Mouse (Mus musculus): ENCODE measurements around the gene Jkamp. TPM values are rescaled to one million over a fixed set of nuclear protein-coding genes. Genes with fewer than 3 reads are reported as not detected.
A peak's percentile ranks its signal among the peaks of the same experiment; 100 is the strongest.
"Not testable (repeated sequence)": the region's sequence is repeated elsewhere in the genome, so short reads cannot be mapped to it uniquely, and the experiment has no call there.

Gene Jkamp
- 61.9 and 71.8 TPM in 2 replicates for polyA plus RNA-seq (2015; fragmentation: Nextera tagmentation; extraction: Ambion mirVana)

DNA sequence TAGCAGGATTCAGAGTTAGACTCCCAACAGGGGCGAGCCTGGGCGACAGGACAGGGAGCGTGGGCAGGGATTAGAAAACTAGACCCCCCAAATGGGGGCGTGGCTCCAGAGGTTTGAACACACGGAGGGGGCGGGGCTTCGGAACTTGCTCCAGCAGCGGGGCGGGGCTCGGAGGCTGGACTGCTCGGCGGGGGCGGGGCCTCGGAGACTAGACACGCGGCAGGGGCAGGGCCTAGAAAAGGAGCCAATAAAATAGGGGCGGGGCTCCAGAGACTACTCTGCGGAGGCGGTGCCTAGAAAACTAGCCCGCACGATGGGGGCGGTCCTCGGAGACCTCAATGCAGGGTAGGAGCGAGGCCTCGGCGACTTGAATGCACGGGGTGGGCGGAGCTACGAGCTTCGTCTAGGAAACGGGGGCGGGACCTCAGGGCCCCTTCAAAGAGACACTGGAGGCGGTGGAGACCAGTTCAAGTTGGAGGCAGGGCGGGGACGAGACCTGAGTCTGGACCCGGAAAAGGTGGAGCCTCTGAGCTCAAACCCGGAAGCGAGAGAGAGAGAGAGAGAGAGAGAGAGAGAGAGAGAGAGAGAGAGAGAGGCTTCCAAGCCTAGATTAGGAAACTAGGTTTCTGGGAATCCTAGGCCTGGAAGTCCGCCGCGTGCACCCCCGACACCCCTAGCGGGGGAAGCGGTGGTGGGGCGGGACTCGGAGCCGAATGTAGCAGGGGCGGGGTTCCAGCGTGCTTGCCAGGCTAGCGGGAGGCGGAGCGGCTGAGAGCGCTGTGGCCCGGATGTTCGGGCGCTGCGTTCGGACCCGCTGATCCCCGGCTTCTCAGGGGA lies at the start of gene Jkamp, which contains the start of gene L3hypdh:
TSS of gene Jkamp (plus strand) at position 261 of the 837 bp plus-strand sequence.
TSS of gene L3hypdh (minus strand) at position 111 of the 837 bp plus-strand sequence.
- 0% methylated on average over 59 of the region's 60 CpGs for WGBS
- peak within 1 kb of the TSS; percentile 83 for H3K4me2 ChIP-seq
- peak within 1 kb of the TSS; percentile 78 for H3K9ac ChIP-seq
- H3K4me3 ChIP-seq (replicated peaks): peak within 1 kb of the TSS; percentile 73
- ATAC-seq (ENCODE audit: insufficient read depth, low FRiP score, low read depth): peak; percentile 97
- H3K27ac ChIP-seq: peak within 1 kb of the TSS; percentile 98
- no peaks in the 10 kb centered on the region; the same call in 1 of the 2 replicates for H3K36me3 ChIP-seq
- H3K27me3 ChIP-seq (replicated peaks): no peaks in the 10 kb centered on the region
- H3K9me3 ChIP-seq: no peaks in the 10 kb centered on the region
- H3K4me1 ChIP-seq: 0 out of 2 replicates have a peak, but pooled peaks cover 3% of the 10 kb centered on the region

- no peaks in the 10 kb centered on the region for H3K4me1 ChIP-seq
- no peak overlapping the region for H3K4me2 ChIP-seq
- no peaks in the 10 kb centered on the region for H3K9me3 ChIP-seq
- 52% methylated on average over 9 of the region's 9 CpGs for WGBS
- H3K9ac ChIP-seq: no peak overlapping the region
- peak; percentile 39; the same call in 1 of the 2 replicates for ATAC-seq (ENCODE audit: insufficient read depth, low FRiP score, low read depth)
- H3K4me3 ChIP-seq (replicated peaks): no peak overlapping the region
- no peak overlapping the region; the same call in 1 of the 2 replicates for H3K27ac ChIP-seq
- H3K36me3 ChIP-seq: no peaks in the 10 kb centered on the region
- no peaks in the 10 kb centered on the region for H3K27me3 ChIP-seq (replicated peaks)
These were observed 49.2 kb upstream of the Jkamp start for GRCm38 (mm10) chr12:72036097-72036661.

GRCm38 (mm10) chr12:72037049-72037448 lies 48.3 kb upstream of the Jkamp start:
- Histone ChIP-seq H3K4me3 (replicated peaks) (no peak overlapping the region), H3K27me3 (replicated peaks) (no peaks in the 10 kb centered on the region), H3K4me2 (no peak overlapping the region), H3K9ac (no peak overlapping the region), H3K4me1 (no peaks in the 10 kb centered on the region), H3K9me3 (no peaks in the 10 kb centered on the region), H3K27ac (no peak overlapping the region), H3K36me3 (no peaks in the 10 kb centered on the region)
- WGBS: 75% methylated on average over 6 of the region's 6 CpGs
- ATAC-seq (ENCODE audit: insufficient read depth, low FRiP score, low read depth): no peak

DNA sequence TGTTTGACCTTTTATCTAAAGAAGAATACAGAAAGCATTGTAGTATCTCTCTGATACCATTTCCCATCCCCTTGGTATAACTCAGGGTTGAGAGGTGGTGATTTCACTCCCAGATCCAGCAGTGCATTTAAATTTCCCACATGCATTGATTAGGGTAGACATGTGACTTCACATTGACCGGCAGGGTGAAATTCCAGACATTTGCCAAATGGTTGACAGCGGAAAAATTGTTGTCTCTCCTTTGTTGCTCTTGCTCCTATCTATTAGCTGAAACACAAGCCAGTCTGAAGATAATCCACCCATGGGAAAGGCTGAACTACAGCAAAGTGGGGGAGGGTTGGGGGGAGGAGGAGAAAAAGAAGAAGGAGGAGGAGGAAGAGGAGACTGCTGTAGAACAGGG lies 46.5 kb upstream of the Jkamp start:
- no peak overlapping the region for H3K4me2 ChIP-seq
- H3K9ac ChIP-seq: no peak overlapping the region
- H3K27ac ChIP-seq: no peak overlapping the region
- no peaks in the 10 kb centered on the region for H3K36me3 ChIP-seq
- WGBS: 58% methylated on average over 2 of the region's 2 CpGs
- H3K27me3 ChIP-seq (replicated peaks): no peaks in the 10 kb centered on the region
- H3K9me3 ChIP-seq: no peaks in the 10 kb centered on the region
- no peak overlapping the region for H3K4me3 ChIP-seq (replicated peaks)
- no peak for ATAC-seq (ENCODE audit: insufficient read depth, low FRiP score, low read depth)
- H3K4me1 ChIP-seq: no peaks in the 10 kb centered on the region

DNA sequence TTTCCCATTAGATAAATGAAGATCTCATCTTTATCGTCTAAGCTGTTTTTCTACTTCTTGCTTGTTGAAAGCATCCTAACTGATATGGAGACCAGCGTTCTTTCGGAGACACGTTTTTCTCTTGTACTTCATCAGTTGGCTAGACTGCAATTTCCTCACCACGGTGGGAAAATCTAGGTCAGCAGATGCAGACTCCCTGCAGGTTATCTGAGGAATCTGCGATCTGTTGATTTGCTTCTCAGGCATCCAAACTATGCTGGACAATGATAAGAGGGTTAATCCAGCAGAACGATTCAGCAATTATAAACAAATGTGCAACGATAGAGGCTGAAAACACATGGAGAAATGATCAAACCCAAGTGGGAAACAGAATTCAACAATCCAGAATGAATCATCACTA lies 45.9 kb upstream of the Jkamp start:
- ATAC-seq (ENCODE audit: insufficient read depth, low FRiP score, low read depth): no peak
- Histone ChIP-seq H3K4me2 (no peak overlapping the region), H3K9ac (no peak overlapping the region), H3K4me3 (replicated peaks) (no peak overlapping the region), H3K9me3 (no peaks in the 10 kb centered on the region), H3K4me1 (no peaks in the 10 kb centered on the region), H3K27me3 (replicated peaks) (no peaks in the 10 kb centered on the region), H3K27ac (no peak overlapping the region), H3K36me3 (no peaks in the 10 kb centered on the region)
- 52% methylated on average over 8 of the region's 8 CpGs for WGBS

DNA sequence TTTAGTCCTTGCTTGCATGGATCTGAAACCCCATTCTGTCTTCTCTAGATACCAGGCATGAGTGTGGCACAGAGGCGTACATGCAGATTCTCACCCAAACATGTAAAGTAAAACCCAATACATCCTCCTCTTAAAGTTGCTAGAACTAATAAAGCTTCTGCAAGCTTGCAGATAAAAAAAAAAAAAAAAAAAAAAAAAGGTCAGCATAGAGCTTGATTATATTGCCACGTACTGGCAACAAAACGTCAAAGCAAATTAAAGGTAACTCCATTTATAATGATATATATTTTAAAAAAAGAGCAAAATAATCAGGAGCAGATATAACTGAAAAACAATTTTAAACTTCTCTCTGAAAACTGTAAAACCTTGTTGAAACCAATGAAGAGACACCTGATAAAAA lies 44.2 kb upstream of the Jkamp start:
- Histone ChIP-seq H3K4me3 (replicated peaks) (no peak overlapping the region), H3K27me3 (replicated peaks) (no peaks in the 10 kb centered on the region), H3K36me3 (no peaks in the 10 kb centered on the region), H3K27ac (no peak overlapping the region), H3K9ac (no peak overlapping the region), H3K9me3 (no peaks in the 10 kb centered on the region), H3K4me1 (no peaks in the 10 kb centered on the region), H3K4me2 (no peak overlapping the region)
- 93% methylated on average over 3 of the region's 3 CpGs for WGBS
- ATAC-seq (ENCODE audit: insufficient read depth, low FRiP score, low read depth): no peak

DNA sequence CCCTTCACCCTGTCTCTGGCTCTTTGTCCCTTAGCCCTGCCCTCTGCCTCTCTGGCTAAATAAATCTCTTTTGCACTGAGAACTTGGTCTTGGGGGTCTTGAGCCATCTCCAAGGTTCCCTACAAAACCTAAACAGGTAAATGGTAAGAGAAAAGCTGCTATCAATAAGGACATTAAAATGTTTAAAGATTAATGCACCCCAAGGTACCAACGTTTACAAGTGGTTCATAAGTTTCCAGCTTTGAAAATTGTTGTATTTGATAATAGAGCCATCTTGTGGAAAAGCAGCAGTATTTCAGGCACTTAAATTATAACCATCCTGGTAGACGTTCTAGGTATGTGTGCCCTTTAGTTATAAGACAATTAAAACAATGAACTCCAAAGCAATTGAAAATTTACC lies 37.9 kb upstream of the Jkamp start:
- no peaks in the 10 kb centered on the region for H3K36me3 ChIP-seq
- WGBS: 2% methylated on average over 2 of the region's 2 CpGs
- no peak for ATAC-seq (ENCODE audit: insufficient read depth, low FRiP score, low read depth)
- H3K9me3 ChIP-seq: no peaks in the 10 kb centered on the region
- no peak overlapping the region for H3K4me2 ChIP-seq
- no peaks in the 10 kb centered on the region for H3K4me1 ChIP-seq
- H3K27ac ChIP-seq: no peak overlapping the region
- no peak overlapping the region for H3K9ac ChIP-seq
- H3K27me3 ChIP-seq (replicated peaks): no peaks in the 10 kb centered on the region
- no peak overlapping the region for H3K4me3 ChIP-seq (replicated peaks)

DNA sequence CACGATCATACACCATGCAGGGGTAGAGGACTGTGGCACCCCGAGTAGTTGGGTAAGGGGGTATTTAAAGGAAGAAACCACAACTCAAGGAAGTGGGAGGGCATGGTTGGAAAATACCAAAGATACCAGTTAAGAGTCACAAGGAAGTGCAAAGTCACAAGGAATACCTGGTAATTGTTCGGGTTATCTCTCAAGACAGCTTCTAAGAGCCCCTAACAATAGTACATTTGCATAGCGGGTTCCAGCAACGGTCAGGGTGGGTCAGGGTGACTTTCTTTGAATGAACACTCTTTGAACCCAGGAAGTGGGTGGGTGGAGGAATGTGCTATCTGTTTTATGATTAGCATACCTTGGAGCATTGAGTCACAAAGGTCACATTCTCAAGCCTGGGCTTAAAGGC lies 35.2 kb upstream of the Jkamp start:
- not testable (repeated sequence) for H3K9ac ChIP-seq; H3K27ac ChIP-seq; H3K9me3 ChIP-seq; H3K4me3 ChIP-seq (replicated peaks); H3K4me2 ChIP-seq; H3K4me1 ChIP-seq; H3K36me3 ChIP-seq; H3K27me3 ChIP-seq (replicated peaks); ATAC-seq (ENCODE audit: insufficient read depth, low FRiP score, low read depth)
- 88% methylated on average over 5 of the region's 5 CpGs for WGBS

GRCm38 (mm10) chr12:72050821-72051220 lies 34.6 kb upstream of the Jkamp start:
- no peak for ATAC-seq (ENCODE audit: insufficient read depth, low FRiP score, low read depth)
- H3K4me1 ChIP-seq: no peaks in the 10 kb centered on the region
- H3K9me3 ChIP-seq: no peaks in the 10 kb centered on the region
- H3K4me2 ChIP-seq: no peak overlapping the region
- no peaks in the 10 kb centered on the region for H3K27me3 ChIP-seq (replicated peaks)
- no peaks in the 10 kb centered on the region for H3K36me3 ChIP-seq
- H3K27ac ChIP-seq: no peak overlapping the region
- 86% methylated on average over 4 of the region's 4 CpGs for WGBS
- H3K9ac ChIP-seq: no peak overlapping the region
- H3K4me3 ChIP-seq (replicated peaks): no peak overlapping the region

GRCm38 (mm10) chr12:72052571-72052970 lies 32.8 kb upstream of the Jkamp start:
- Histone ChIP-seq H3K27me3 (replicated peaks) (no peaks in the 10 kb centered on the region), H3K4me3 (replicated peaks) (no peak overlapping the region), H3K9me3 (no peaks in the 10 kb centered on the region), H3K36me3 (no peaks in the 10 kb centered on the region), H3K4me1 (no peaks in the 10 kb centered on the region), H3K9ac (no peak overlapping the region), H3K4me2 (no peak overlapping the region), H3K27ac (no peak overlapping the region)
- ATAC-seq (ENCODE audit: insufficient read depth, low FRiP score, low read depth): no peak
- WGBS: 80% methylated on average over 6 of the region's 6 CpGs

GRCm38 (mm10) chr12:72053303-72053702 lies 32.1 kb upstream of the Jkamp start:
- WGBS: 41% methylated on average over 6 of the region's 6 CpGs
- Histone ChIP-seq H3K27ac (no peak overlapping the region), H3K27me3 (replicated peaks) (no peaks in the 10 kb centered on the region), H3K9me3 (no peaks in the 10 kb centered on the region), H3K36me3 (no peaks in the 10 kb centered on the region), H3K9ac (no peak overlapping the region), H3K4me3 (replicated peaks) (no peak overlapping the region), H3K4me2 (no peak overlapping the region), H3K4me1 (no peaks in the 10 kb centered on the region)
- no peak for ATAC-seq (ENCODE audit: insufficient read depth, low FRiP score, low read depth)

DNA sequence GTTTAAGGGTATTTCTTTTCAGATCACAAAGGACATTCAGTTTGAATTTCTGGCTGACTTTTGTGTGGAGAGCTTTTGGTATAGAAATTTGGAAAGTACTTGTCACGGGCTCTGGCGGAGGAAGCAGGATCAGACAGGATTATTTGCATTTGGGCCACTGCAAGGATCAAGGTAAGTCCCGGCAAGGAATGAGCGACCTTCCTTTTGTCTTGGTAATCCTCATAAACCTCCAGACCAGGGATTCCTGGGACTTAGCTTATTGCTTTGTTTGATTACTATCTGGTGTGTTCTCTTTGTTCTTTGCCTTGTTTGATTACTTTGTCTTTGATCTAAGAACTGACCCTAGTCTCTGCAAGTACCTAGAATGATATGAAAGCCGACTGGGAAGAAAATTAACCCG lies 31.5 kb upstream of the Jkamp start:
- Histone ChIP-seq H3K9ac (no peak overlapping the region), H3K36me3 (no peaks in the 10 kb centered on the region), H3K4me1 (no peaks in the 10 kb centered on the region), H3K9me3 (no peaks in the 10 kb centered on the region), H3K4me3 (replicated peaks) (no peak overlapping the region), H3K27me3 (replicated peaks) (no peaks in the 10 kb centered on the region), H3K4me2 (no peak overlapping the region), H3K27ac (no peak overlapping the region)
- ATAC-seq (ENCODE audit: insufficient read depth, low FRiP score, low read depth): no peak
- WGBS: 42% methylated on average over 6 of the region's 6 CpGs

Measured in stomach, embryonic 15.5 days (tissue).